ENCODE assay signal across 8 mouse cellular contexts in genomic region chr2:164857101-164857821, GRCm38 (mm10). TPM values are rescaled to one million over a fixed set of nuclear protein-coding genes. Genes with fewer than 3 reads are reported as not detected.
DNase-seq lines count a peak whose midpoint lies in the region; ATAC-seq and TF ChIP-seq lines count a peak whose summit lies in the region.

Gene Pltp (minus strand): TSS chr2:164857711.

- H3K27me3 ChIP-seq in heart, embryonic 10.5 days (ENCODE audit: insufficient read depth, poor library complexity, severe bottlenecking) = peaks cover 73% of the 10 kb centered on the region
- peaks cover 34% of the 10 kb centered on the region for H3K27me3 ChIP-seq in liver, postnatal 0 days (ENCODE audit: insufficient read depth, low read length)
- peaks cover 37% of the 10 kb centered on the region for H3K27me3 ChIP-seq in neural tube, embryonic 12.5 days (replicated peaks)

- under 1% methylated on average over 45 of the region's 47 CpGs for WGBS in heart, embryonic 10.5 days
- WGBS in liver, postnatal 0 days (ENCODE audit: insufficient replicate concordance) = under 1% methylated on average over 47 of the region's 47 CpGs
- WGBS in neural tube, embryonic 12.5 days = under 1% methylated on average over 47 of the region's 47 CpGs

- peak within 1 kb of the TSS; percentile 76 to 78 for H3K4me3 ChIP-seq in ES-E14 (ENCODE audit: insufficient read depth in 1 of 2, low read depth in 1 of 2, low read length in 2 of 2, poor library complexity in 1 of 2, severe bottlenecking in 1 of 2)
- peak within 1 kb of the TSS; percentile 65 for H3K4me3 ChIP-seq in heart, embryonic 10.5 days
- peak within 1 kb of the TSS; percentile 50 for H3K4me3 ChIP-seq in liver, postnatal 0 days (ENCODE audit: low read depth, low read length)
- peak within 1 kb of the TSS; percentile 47 for H3K4me3 ChIP-seq in neural tube, embryonic 12.5 days

- in situ Hi-C loops in ES-E14 (cut with MboI; ENCODE audit: low sequenced_read_pairs in 2 of 2, unreplicated experiment in 2 of 2) = no loop called here

- H3K9ac ChIP-seq in ES-E14 (ENCODE audit: insufficient read depth, low read depth, low read length, poor library complexity, severe bottlenecking) = peak within 1 kb of the TSS; percentile 80
- H3K9ac ChIP-seq in liver, postnatal 0 days (replicated peaks) = peak within 1 kb of the TSS; percentile 41
- H3K9ac ChIP-seq in neural tube, embryonic 12.5 days = peak within 1 kb of the TSS; percentile 44

- TF ChIP-seq CTCF in liver, postnatal 0 days (IDR thresholded peaks at IDR 0.05; ENCODE audit: low read depth) = no peak

- ATAC-seq in liver, postnatal 0 days = no peak
- peak; percentile 88 for ATAC-seq in neural tube, embryonic 12.5 days (ENCODE audit: low FRiP score, low read depth)

- peaks cover 18 to 28% of the 10 kb centered on the region in 2 experiments for H3K4me1 ChIP-seq in ES-E14 (ENCODE audit: control insufficient read depth in 2 of 2, insufficient read depth in 2 of 2, low read length in 2 of 2, poor library complexity in 1 of 2)
- peaks cover 41% of the 10 kb centered on the region for H3K4me1 ChIP-seq in heart, embryonic 10.5 days
- peaks cover 18% of the 10 kb centered on the region for H3K4me1 ChIP-seq in liver, postnatal 0 days (ENCODE audit: insufficient read depth)
- H3K4me1 ChIP-seq in neural tube, embryonic 12.5 days = peaks cover 27% of the 10 kb centered on the region

- peak; percentile 50 to 56 for DNase-seq in B cell, adult 2 months
- DNase-seq in ES-E14 (ENCODE audit: low read depth, low spot score) = peak; percentile 81
- DNase-seq in embryo, embryonic 9.5 days (ENCODE audit: extremely low spot score) = peak; percentile 84
- DNase-seq in heart, embryonic 10.5 days (ENCODE audit: low spot score) = no peak
- peak; percentile 83 for DNase-seq in kidney, postnatal 10 days
- peak; percentile 35 for DNase-seq in liver, postnatal 0 days
- no peak for DNase-seq in frontal cortex, postnatal 14 days (ENCODE audit: low spot score in 2 of 2)

- no peaks in the 10 kb centered on the region for H3K9me3 ChIP-seq in ES-E14 (ENCODE audit: control insufficient read depth, insufficient read depth, low read depth, low read length)
- H3K9me3 ChIP-seq in heart, embryonic 10.5 days = no peaks in the 10 kb centered on the region
- no peaks in the 10 kb centered on the region for H3K9me3 ChIP-seq in liver, postnatal 0 days (ENCODE audit: low read length)
- no peaks in the 10 kb centered on the region for H3K9me3 ChIP-seq in neural tube, embryonic 12.5 days

- peak within 1 kb of the TSS; percentile 82 for H3K27ac ChIP-seq in ES-E14 (ENCODE audit: insufficient read depth, low read depth, low read length, poor library complexity, severe bottlenecking)
- peak within 1 kb of the TSS; percentile 37 for H3K27ac ChIP-seq in heart, embryonic 10.5 days
- H3K27ac ChIP-seq in liver, postnatal 0 days (ENCODE audit: low read depth) = peak within 1 kb of the TSS; percentile 35; the same call in 1 of the 2 replicates
- no peak within 1 kb of the TSS for H3K27ac ChIP-seq in neural tube, embryonic 12.5 days

- H3K4me2 ChIP-seq in liver, postnatal 0 days (ENCODE audit: low read depth, low read length) = peak within 1 kb of the TSS; percentile 80
- H3K4me2 ChIP-seq in neural tube, embryonic 12.5 days (replicated peaks) = peak within 1 kb of the TSS; percentile 75

- TF ChIP-seq EP300 in liver, postnatal 0 days (IDR thresholded peaks at IDR 0.05; ENCODE audit: low read depth) = no peak

- peaks cover 24% of the 10 kb centered on the region for H3K36me3 ChIP-seq in ES-E14 (ENCODE audit: control insufficient read depth, insufficient read depth, low read length, poor library complexity, severe bottlenecking)
- H3K36me3 ChIP-seq in heart, embryonic 10.5 days = no peaks in the 10 kb centered on the region
- H3K36me3 ChIP-seq in liver, postnatal 0 days (replicated peaks; ENCODE audit: insufficient read depth, low read length) = no peaks in the 10 kb centered on the region
- H3K36me3 ChIP-seq in neural tube, embryonic 12.5 days = no peaks in the 10 kb centered on the region

TF ChIP-seq in ES-E14, 5 proteins besides CTCF, POLR2A, EP300 and RAD21:
- TF ChIP-seq MAFK (IDR thresholded peaks at IDR 0.05; ENCODE audit: insufficient read depth, low read depth, low read length) (0 out of 2 replicates have a peak, but pooled peaks have one; percentile 5), HCFC1 (IDR thresholded peaks at IDR 0.05; ENCODE audit: borderline replicate concordance, insufficient read depth, low read length) (no peak), CHD2 (IDR thresholded peaks at IDR 0.05; ENCODE audit: low read depth, low read length) (no peak)

RNA-seq across cellular contexts. Expression of gene Pltp, which starts in this region (rescaled TPM):
- total RNA-seq in ES-E14 (2012; rRNA removed) = 56.1 and 117 TPM in 2 replicates
- 8.1 and 12.6 TPM in 2 replicates for polyA plus RNA-seq in heart, embryonic 10.5 days (2016; fragmentation: Nextera tagmentation; extraction: Ambion mirVana)
- 33.4 and 35.3 TPM in 2 replicates for polyA plus RNA-seq in liver, postnatal 0 days (2015; fragmentation: Nextera tagmentation; extraction: Ambion mirVana)
- polyA plus RNA-seq in neural tube, embryonic 12.5 days (2016; fragmentation: Nextera tagmentation; extraction: Ambion mirVana) = 87.9 and 93.1 TPM in 2 replicates

Comparison
In these comparisons a context has a peak if more than half of its experiments do, and no peak if none do; other contexts are left out.
1. DNase-seq: peak in B cell, adult 2 months (2 of 2), ES-E14 (single experiment), embryo, embryonic 9.5 days (single experiment), kidney, postnatal 10 days (single experiment) and liver, postnatal 0 days (single experiment); none in heart, embryonic 10.5 days (single experiment) and frontal cortex, postnatal 14 days (0 of 2).
2. Peak in every context shown above with its lines, with median percentiles within 50 percentile points of each other: H3K4me3 ChIP-seq and H3K9ac ChIP-seq.